Mouse (Mus musculus) right cerebral cortex, postnatal 25 days (tissue): ENCODE measurements around the gene Nudt16l1.

Experiments
- DNase-seq: peaks from one replicate; pipeline ENCODE4 v3.0.0; 2022

The Nudt16l1 gene

DNA sequence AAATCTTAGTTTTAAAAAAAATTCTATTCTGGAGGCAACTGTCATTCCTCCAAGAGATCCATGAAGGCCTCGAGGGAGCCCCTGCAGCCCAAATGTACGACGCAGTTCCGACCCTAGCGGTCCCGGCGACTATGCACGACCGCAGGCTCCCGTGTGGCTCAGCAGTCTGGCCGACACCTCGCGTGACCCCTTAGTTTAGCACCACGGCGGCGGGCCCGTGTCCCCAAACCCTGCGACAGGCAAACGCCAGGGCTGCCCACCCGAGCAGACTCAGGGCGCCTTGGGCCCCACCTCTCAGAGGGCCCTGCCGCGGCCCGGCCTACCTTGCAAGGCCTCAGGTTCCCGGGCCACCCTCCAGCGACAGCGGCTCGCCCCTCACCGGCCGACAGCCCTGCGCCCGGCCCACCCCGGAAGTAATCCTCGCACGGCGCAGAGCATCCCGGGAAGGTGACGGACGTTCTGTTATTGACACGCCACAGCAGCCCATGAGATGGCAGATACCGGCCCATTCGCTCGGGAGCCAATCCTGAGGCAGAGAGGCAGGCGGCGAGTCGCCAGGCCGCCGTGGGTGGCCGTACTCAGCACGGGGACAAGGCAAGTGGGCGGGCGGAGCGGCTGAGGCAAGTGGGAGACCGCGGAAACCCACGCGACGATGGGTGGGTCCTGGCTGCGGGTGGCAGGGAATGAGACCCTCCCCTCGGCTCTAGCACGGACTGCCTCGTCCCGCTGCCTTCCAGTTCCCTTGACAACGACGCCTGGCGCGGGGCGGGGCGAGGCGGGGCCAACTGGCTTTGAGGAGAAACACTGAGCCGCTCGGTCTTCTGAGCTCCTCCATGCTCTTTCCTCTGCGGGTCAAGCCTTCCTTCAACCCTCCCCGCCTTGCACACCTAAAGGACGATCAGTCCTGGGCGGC, 25.5 kb downstream of the Nudt16l1 start, which contains the start of gene Anks3:
Gene Anks3, minus strand, starts transcription at position 409 of the 913 bp plus-strand sequence.
- peak; percentile 100 for DNase-seq

DNA sequence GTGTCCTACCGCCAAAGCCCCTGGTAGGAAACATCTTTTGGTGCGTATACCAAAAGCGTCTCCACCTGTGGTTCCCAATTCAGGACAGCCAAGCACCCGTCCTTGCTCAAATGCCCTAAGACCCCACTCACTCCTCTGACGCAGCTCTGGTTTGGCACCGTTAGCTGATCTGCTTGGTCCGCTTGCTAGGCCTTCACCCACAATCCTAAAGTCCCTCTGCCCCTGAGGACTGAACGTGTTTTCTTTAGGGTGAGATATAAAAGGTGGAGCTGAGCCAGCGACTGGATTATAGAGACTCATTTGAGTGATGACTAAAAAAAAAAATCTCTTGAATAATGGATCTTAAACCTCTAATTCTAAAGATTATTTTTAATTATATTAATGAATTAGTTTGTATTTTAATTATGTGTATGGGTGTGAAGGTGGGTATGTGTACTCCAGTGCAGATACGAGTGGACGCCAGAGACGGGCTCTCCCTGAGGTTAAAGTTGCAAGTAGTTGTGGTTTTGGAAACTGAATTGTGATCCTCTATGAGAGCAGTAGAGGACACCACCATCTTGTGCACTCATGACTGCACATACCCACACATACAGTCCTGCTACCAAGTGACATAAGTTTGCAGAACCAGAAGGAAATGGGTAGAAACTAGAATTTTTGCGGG, 26.3 kb downstream of the Nudt16l1 start:
- no peak for DNase-seq

GRCm38 (mm10) chr16:4965392-4966129, 27.0 kb downstream of the Nudt16l1 start:
- no peak for DNase-seq

GRCm38 (mm10) chr16:4968426-4968825, 29.9 kb downstream of the Nudt16l1 start:
- no peak for DNase-seq

GRCm38 (mm10) chr16:4969055-4969843, 30.7 kb downstream of the Nudt16l1 start:
- no peak for DNase-seq

DNA sequence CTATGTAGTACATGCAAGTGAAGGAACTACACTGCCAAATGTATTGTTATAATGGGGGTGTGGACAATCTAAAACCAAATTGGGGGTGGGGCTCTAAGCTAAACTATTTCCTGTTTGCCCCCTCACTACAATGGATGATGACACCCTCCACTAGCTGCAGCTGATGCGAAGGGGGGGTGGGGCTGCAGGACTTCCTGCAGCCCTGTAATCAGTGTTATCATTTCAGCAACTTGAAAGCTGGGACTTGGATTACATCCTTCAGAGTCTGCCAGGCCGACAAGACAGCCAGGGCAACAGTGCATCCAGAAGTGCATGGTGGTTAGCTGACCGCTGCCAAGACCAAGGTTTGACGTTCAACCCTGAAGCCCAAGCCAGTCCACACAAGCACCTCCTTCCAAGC, 33.1 kb downstream of the Nudt16l1 start:
- no peak for DNase-seq

DNA sequence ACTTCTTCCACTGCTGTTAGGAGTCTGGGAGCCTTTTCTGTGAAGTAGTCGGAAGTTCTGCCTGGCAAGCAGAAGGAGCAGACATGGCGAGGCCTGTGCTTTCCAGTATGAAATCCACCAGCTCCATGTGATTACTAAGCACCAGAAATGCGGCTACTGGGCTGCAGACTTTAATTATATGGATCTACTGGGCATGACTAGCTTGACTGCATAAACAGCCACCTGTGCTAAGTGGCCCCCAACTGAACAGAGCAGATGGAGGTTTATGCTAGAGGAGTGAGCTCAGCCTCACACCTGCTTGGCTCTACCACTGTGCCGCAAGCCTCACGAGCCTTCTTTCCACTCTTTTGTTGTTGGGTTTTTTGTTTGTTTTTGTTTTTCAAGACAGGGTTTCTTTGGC, 36.0 kb downstream of the Nudt16l1 start:
- DNase-seq, result peak; percentile 18

GRCm38 (mm10) chr16:4976180-4976579, 37.6 kb downstream of the Nudt16l1 start:
- DNase-seq, result peak; percentile 50

- DNase-seq, result peak; percentile 25
These were observed 39.9 kb downstream of the Nudt16l1 start for GRCm38 (mm10) chr16:4978275-4979051.

GRCm38 (mm10) chr16:4979755-4980380, 41.3 kb downstream of the Nudt16l1 start:
- DNase-seq, result no peak

DNA sequence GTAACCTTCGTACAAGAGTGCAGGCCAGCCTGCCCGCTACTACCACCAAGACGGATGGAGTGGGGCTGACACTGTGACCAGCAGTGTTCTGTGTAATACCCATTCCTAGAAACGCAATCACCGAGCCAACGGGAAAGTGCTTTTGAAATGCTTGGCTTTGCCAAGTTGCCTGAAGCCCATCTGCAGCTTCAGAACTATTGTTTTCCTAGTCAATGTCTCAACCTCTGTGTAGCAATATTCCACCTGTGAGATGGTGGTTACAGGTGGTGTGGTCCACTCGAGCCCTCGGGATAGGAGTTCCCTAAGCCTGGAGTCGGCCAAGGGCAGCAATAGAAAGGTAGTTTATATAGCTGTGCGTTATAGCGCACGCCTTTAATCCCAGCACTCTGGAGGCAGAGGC, 46.2 kb downstream of the Nudt16l1 start:
- no peak for DNase-seq
